Mouse (Mus musculus) limb, embryonic 12.5 days (tissue): ENCODE results near the gene Tff3. TPM values are rescaled to one million over a fixed set of nuclear protein-coding genes. Genes with fewer than 3 reads are reported as not detected.

Experiments
- ATAC-seq: fragments of 200-750 bp; cut with Nextera tagmentation; 2 replicates; pipeline ENCODE4 v1.8.0; 2017; ENCODE audit warnings: low read depth, moderate TSS enrichment; ENCODE audit not compliant: insufficient number of reproducible peaks, insufficient read depth, low FRiP score, low TSS enrichment
- H3K27ac ChIP-seq: fragments of 300-500 bp; sonication (generic); 2 replicates; pipeline ENCODE4 v1.5.1; 2016; ENCODE audit warnings: mild to moderate bottlenecking, moderate library complexity
- H3K27me3 ChIP-seq: fragments of 300-500 bp; sonication (generic); 2 replicates; pipeline ENCODE4 v1.6.1; 2016; ENCODE audit warnings: mild to moderate bottlenecking, moderate library complexity
- H3K36me3 ChIP-seq: fragments of 300-500 bp; sonication (generic); 2 replicates; pipeline ENCODE4 v1.6.1; 2016; ENCODE audit warnings: mild to moderate bottlenecking, moderate library complexity
- H3K4me1 ChIP-seq: fragments of 300-500 bp; sonication (generic); replicated peaks from 2 replicates; pipeline ENCODE4 v1.6.1; 2016
- H3K4me2 ChIP-seq: fragments of 300-500 bp; sonication (generic); 2 replicates; pipeline ENCODE4 v1.6.1; 2016; ENCODE audit warnings: mild to moderate bottlenecking, moderate library complexity
- H3K4me3 ChIP-seq: fragments of 300-500 bp; sonication (generic); replicated peaks from 2 replicates; pipeline ENCODE4 v1.5.1; 2016; ENCODE audit warnings: mild to moderate bottlenecking
- H3K9ac ChIP-seq: fragments of 300-500 bp; sonication (generic); replicated peaks from 2 replicates; pipeline ENCODE4 v1.6.1; 2016; ENCODE audit warnings: mild to moderate bottlenecking, moderate library complexity
- H3K9me3 ChIP-seq: fragments of 300-500 bp; sonication (generic); 2 replicates; pipeline ENCODE4 v1.6.1; 2016; ENCODE audit warnings: mild to moderate bottlenecking, moderate library complexity
- WGBS: fragments of 180-500 bp; shearing (Covaris S2); methylation state at CpG from one replicate; pipeline ENCODE4 v1.1.7; 2016; 5-methylcytosine and 5-hydroxymethylcytosine counted together
- polyA plus RNA-seq: library from polyadenylated mRNA; unstranded; fragments of >200 nt; fragmentation: Nextera tagmentation; extraction: Ambion mirVana; gene quantifications from 2 replicates; pipeline ENCODE4 v1.2.1, GENCODE M21; 2016

Gene Tff3
- polyA plus RNA-seq, 1 experiment from 2014 or later = not detected

- no peak overlapping the region for H3K4me3 ChIP-seq
Observed at GRCm38 (mm10) chr17:31094781-31095180, 34.7 kb downstream of the Tff3 start.

GRCm38 (mm10) chr17:31091023-31091735, 38.3 kb downstream of the Tff3 start:
- ATAC-seq = no peak
- H3K4me2 ChIP-seq = no peak overlapping the region

More at GRCm38 (mm10) chr17:31094781-31095180, 34.7 kb downstream of the Tff3 start:
- 0 out of 2 replicates have a peak, but pooled peaks cover 3% of the 10 kb centered on the region for H3K36me3 ChIP-seq
- peaks cover 4% of the 10 kb centered on the region; the same call in 1 of the 2 replicates for H3K9me3 ChIP-seq
- peaks cover 15% of the 10 kb centered on the region for H3K4me1 ChIP-seq
- ATAC-seq = no peak
- no peak overlapping the region for H3K9ac ChIP-seq
- 52% methylated on average over 5 of the region's 5 CpGs for WGBS
- no peak overlapping the region for H3K4me2 ChIP-seq
- no peak overlapping the region for H3K27ac ChIP-seq
- H3K27me3 ChIP-seq = no peaks in the 10 kb centered on the region; the same call in 1 of the 2 replicates

DNA sequence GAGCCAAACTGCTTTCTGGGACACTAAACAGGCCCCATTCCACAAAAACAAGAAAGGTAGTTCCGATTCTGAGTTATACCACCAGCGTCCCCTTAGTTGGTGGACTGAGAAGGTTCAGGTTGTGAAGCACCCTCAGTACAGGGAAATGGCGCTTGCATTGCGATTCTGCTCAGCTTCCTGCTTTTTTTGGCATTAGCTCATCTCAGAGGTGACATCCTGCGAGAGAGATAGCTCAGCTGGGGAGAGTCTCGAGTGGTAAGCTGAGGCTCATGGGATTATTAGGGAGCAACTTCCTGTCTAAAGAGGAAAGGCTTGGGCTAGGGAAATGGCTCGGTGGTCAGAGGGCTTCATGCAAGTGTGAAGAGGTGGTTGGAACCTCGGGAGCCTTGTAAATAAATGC, 39.6 kb downstream of the Tff3 start:
- 74% methylated on average over 8 of the region's 8 CpGs for WGBS
- ATAC-seq = no peak
- no peaks in the 10 kb centered on the region; the same call in 1 of the 2 replicates for H3K27me3 ChIP-seq
- H3K4me2 ChIP-seq = no peak overlapping the region
- H3K4me3 ChIP-seq = no peak overlapping the region
- no peak overlapping the region for H3K9ac ChIP-seq
- H3K27ac ChIP-seq = 0 out of 2 replicates have a peak overlapping the region, but pooled peaks have one; percentile 45
- no peaks in the 10 kb centered on the region; the same call in 1 of the 2 replicates for H3K9me3 ChIP-seq
- 0 out of 2 replicates have a peak, but pooled peaks cover 3% of the 10 kb centered on the region for H3K36me3 ChIP-seq
- peaks cover 29% of the 10 kb centered on the region for H3K4me1 ChIP-seq

More at GRCm38 (mm10) chr17:31091023-31091735, 38.3 kb downstream of the Tff3 start:
- Histone ChIP-seq H3K36me3 (0 out of 2 replicates have a peak, but pooled peaks cover 3% of the 10 kb centered on the region), H3K9me3 (peaks cover under 1% of the 10 kb centered on the region; the same call in 1 of the 2 replicates), H3K4me1 (peaks cover 29% of the 10 kb centered on the region), H3K27ac (no peak overlapping the region), H3K4me3 (no peak overlapping the region), H3K9ac (no peak overlapping the region), H3K27me3 (no peaks in the 10 kb centered on the region; the same call in 1 of the 2 replicates)
- WGBS = 43% methylated on average over 13 of the region's 13 CpGs

- no peak overlapping the region for H3K4me2 ChIP-seq
- ATAC-seq = no peak
Observed at GRCm38 (mm10) chr17:31088711-31089110, 40.7 kb downstream of the Tff3 start.

DNA sequence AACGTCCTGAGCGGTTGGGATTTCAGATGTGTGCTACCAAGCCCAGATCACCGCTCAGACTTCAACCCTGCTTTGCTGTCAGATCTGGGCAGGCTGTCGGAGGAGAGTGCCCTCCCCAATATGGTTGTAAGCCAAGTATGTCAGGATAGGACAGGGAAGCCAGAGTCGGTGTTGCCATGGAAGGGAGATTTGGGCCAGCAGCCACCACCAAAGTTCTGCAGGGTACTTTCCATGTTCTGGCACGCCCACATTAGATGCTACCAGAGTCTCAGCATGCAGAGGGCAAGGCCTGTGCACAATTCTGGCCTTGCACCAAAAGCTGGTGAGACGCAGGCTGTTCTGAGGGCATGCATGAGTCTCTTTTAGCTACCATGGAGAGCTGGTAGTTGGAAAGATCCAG, 43.2 kb downstream of the Tff3 start:
- Histone ChIP-seq H3K9ac (no peak overlapping the region), H3K4me1 (peaks cover 26% of the 10 kb centered on the region), H3K27me3 (no peaks in the 10 kb centered on the region; the same call in 1 of the 2 replicates), H3K4me3 (no peak overlapping the region), H3K9me3 (no peaks in the 10 kb centered on the region), H3K4me2 (no peak overlapping the region), H3K36me3 (no peaks in the 10 kb centered on the region), H3K27ac (no peak overlapping the region)
- 91% methylated on average over 7 of the region's 7 CpGs for WGBS
- ATAC-seq = no peak

More at GRCm38 (mm10) chr17:31088711-31089110, 40.7 kb downstream of the Tff3 start:
- Histone ChIP-seq H3K9ac (no peak overlapping the region), H3K27ac (no peak overlapping the region), H3K27me3 (no peaks in the 10 kb centered on the region; the same call in 1 of the 2 replicates), H3K4me1 (peaks cover 29% of the 10 kb centered on the region), H3K9me3 (no peaks in the 10 kb centered on the region; the same call in 1 of the 2 replicates), H3K4me3 (no peak overlapping the region), H3K36me3 (0 out of 2 replicates have a peak, but pooled peaks cover 3% of the 10 kb centered on the region)
- 48% methylated on average over 5 of the region's 5 CpGs for WGBS

DNA sequence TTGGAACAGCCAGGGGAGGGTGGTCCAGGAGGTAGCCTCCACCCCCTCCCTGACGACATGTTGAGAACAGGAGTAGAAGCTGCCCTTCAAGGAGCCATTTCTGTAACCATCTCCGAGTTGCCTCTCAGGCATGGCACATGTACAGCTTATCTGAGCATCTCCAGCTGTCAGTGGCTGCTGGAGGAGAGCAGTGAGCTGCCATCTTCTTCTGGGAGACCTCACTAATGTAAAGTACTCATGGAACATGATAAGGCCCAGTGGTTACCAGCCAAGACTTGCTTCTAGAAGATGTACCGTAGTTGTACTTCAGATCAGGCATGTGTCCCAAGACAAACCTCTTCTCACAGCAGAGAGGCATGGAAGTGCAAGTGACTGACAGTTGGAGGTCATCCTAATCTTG, 43.9 kb downstream of the Tff3 start:
- no peak overlapping the region for H3K27ac ChIP-seq
- no peak for ATAC-seq
- H3K4me1 ChIP-seq = peaks cover 20% of the 10 kb centered on the region
- no peaks in the 10 kb centered on the region for H3K9me3 ChIP-seq
- H3K36me3 ChIP-seq = no peaks in the 10 kb centered on the region
- 85% methylated on average over 3 of the region's 3 CpGs for WGBS
- H3K4me2 ChIP-seq = no peak overlapping the region
- no peak overlapping the region for H3K9ac ChIP-seq
- H3K4me3 ChIP-seq = no peak overlapping the region
- no peaks in the 10 kb centered on the region for H3K27me3 ChIP-seq

DNA sequence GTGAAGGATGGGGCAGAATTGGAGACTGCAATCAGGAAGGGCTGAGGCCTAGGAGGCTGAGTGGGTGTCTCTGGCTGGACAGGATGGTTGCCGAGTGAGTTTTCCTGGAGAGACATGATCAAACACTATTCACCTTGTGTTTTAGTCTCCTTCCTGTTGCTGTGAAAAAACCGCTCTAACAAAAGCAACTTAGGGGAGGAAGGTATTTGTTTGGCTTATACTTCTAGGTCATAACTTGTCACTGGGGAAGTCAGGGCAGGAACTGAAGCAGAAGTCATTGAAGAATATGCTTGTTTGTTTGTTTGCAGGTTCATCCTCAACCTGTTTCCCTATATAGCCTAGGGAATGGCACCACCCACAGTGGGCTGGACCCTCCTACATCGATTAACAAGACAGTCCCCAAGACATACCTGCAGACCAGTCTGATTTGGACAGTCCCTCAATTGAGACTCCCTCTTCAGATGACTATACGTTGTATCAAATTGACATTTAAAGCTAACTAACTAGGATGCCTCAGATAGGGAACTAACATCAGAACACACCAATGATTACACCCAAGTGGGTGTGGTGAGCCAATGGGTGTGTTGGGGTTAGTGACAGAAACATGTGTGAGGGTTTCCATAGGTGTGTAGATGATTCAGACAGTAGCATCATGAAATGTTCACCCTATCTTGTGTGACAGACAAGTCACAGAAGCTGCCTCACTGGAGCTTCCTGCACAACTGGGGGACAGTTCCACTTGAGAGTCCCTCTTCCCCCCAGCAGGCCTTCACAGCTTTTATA, 47.0 kb downstream of the Tff3 start:
- 84% methylated on average over 4 of the region's 4 CpGs for WGBS

GRCm38 (mm10) chr17:31079078-31079840, 50.2 kb downstream of the Tff3 start:
- H3K4me1 ChIP-seq = peaks cover 30% of the 10 kb centered on the region
- no peak overlapping the region for H3K4me2 ChIP-seq
- no peaks in the 10 kb centered on the region for H3K27me3 ChIP-seq
- no peak overlapping the region for H3K4me3 ChIP-seq
- no peak; the same call in 1 of the 2 replicates for ATAC-seq
- H3K27ac ChIP-seq = peak overlapping the region; percentile 24; the same call in 1 of the 2 replicates
- no peak overlapping the region for H3K9ac ChIP-seq
- H3K9me3 ChIP-seq = no peaks in the 10 kb centered on the region
- 64% methylated on average over 12 of the region's 12 CpGs for WGBS
- H3K36me3 ChIP-seq = no peaks in the 10 kb centered on the region

More for the DNA sequence above, 47.0 kb downstream of the Tff3 start:
- no peaks in the 10 kb centered on the region for H3K36me3 ChIP-seq
- H3K4me1 ChIP-seq = peaks cover 11% of the 10 kb centered on the region; the same call in 1 of the 2 replicates
- H3K27me3 ChIP-seq = no peaks in the 10 kb centered on the region
- H3K4me2 ChIP-seq = no peak overlapping the region
- no peak overlapping the region for H3K9ac ChIP-seq
- no peak overlapping the region for H3K27ac ChIP-seq
- no peak for ATAC-seq
- H3K9me3 ChIP-seq = no peaks in the 10 kb centered on the region
- no peak overlapping the region for H3K4me3 ChIP-seq

GRCm38 (mm10) chr17:31078581-31078980, 50.9 kb downstream of the Tff3 start:
- ATAC-seq = no peak
- H3K27me3 ChIP-seq = no peaks in the 10 kb centered on the region
- H3K36me3 ChIP-seq = no peaks in the 10 kb centered on the region
- peaks cover 37% of the 10 kb centered on the region for H3K4me1 ChIP-seq
- no peak overlapping the region for H3K4me2 ChIP-seq
- H3K27ac ChIP-seq = no peak overlapping the region
- H3K9me3 ChIP-seq = no peaks in the 10 kb centered on the region
- 83% methylated on average over 11 of the region's 11 CpGs for WGBS
- H3K4me3 ChIP-seq = no peak overlapping the region
- H3K9ac ChIP-seq = no peak overlapping the region

GRCm38 (mm10) chr17:31077561-31077960, 51.9 kb downstream of the Tff3 start:
- H3K9me3 ChIP-seq = no peaks in the 10 kb centered on the region
- no peak overlapping the region for H3K27ac ChIP-seq
- WGBS = 67% methylated on average over 5 of the region's 5 CpGs
- H3K4me3 ChIP-seq = no peak overlapping the region
- no peak overlapping the region for H3K9ac ChIP-seq
- H3K4me2 ChIP-seq = no peak overlapping the region
- H3K36me3 ChIP-seq = no peaks in the 10 kb centered on the region
- peaks cover 47% of the 10 kb centered on the region for H3K4me1 ChIP-seq
- ATAC-seq = no peak
- H3K27me3 ChIP-seq = no peaks in the 10 kb centered on the region
